Mouse (Mus musculus): ENCODE measurements around the gene Ammecr1.

Ammecr1 gene

DNA sequence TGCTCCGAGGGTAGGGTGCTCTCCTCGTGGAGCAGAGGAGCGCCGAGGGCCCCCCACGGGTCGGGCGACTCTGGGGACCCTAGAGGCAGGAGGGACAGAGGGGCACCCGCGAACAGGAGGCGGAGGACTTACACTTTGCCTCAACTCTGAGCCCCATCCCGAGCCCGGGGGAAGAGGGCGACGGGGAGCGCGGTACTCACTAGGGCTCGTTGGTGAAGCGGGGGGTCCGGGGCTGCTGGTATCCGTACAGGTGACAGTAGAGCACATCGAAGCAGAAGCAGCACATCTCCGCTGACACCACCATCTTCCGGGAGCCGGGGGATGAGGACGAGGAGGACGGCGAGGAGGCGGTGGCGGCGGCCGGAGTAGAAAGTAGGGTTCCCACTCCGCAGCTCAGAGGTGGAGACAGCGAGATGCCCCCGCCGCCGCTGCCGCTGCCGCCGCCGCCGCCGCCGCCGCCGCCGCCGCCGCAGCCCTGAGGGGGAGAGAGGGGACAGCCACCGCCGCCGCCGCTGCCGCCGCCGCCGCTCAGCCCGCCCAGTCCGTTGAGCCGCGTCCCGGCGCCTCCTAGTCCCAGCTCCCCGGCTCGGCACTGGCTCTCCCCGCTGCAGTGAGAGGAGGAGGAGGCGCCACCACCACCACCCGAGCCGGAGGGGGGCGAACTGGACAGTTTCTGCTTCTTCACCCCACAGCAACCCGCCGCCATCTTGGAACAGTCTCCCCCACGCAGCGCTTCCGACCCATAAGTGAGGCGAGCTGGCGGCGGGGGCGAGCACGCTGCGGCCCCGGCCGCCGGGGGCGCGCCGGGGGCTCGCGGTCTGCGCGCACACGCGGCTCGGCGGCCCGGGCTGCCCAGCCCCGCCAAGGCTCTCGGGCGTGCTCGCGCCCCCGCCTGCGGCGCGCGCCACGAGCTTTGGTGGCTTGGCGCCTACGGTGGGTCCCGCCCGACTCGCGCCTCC lies at the start of gene Ammecr1:
TSS of gene Ammecr1 (minus strand) at position 721 of the 959 bp plus-strand sequence.
- ATAC-seq (ENCODE audit: insufficient number of reproducible peaks, low FRiP score, low TSS enrichment) = peak; percentile 96

GRCm38 (mm10) chrX:143014118-143014517 lies 47.6 kb upstream of the Ammecr1 start:
- ATAC-seq (ENCODE audit: insufficient number of reproducible peaks, low FRiP score, low TSS enrichment) = no peak

- no peak for ATAC-seq (ENCODE audit: insufficient number of reproducible peaks, low FRiP score, low TSS enrichment)
Measured at GRCm38 (mm10) chrX:143012334-143012733, 45.8 kb upstream of the Ammecr1 start.

GRCm38 (mm10) chrX:143011865-143012264 lies 45.3 kb upstream of the Ammecr1 start:
- no peak for ATAC-seq (ENCODE audit: insufficient number of reproducible peaks, low FRiP score, low TSS enrichment)

DNA sequence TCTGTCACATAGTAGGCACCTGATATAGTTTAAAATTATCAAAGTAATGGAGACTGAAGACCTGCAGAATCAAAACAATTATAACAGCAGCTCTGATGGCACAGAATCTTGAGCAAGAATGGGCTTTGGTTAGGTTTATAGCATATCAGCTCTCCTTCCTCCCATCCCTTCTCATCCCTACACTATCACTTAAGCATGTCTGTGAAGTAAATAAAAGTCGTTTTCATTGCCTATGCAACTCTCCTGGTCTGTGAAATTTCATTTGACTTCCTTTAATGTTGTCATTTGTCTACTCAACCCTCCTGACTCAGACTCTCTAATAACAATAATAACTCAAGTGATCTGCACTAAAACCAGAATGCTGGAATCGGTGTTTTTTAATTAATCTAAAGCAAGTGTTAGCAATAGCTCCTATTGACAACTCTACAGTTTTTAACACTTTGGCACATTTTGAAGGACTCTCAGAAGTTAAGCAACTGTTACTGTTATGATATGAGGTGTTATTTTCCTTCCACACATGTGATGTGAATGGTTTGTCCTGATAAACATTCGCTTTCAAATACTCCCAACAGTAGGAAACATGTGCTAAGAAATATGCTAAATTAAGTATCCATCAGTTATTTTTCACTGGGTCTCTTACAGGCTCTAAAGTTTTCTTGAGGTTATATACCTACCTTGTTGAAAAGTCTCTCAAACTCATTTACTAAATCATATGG lies 37.8 kb upstream of the Ammecr1 start:
- no peak for ATAC-seq (ENCODE audit: insufficient number of reproducible peaks, low FRiP score, low TSS enrichment)

DNA sequence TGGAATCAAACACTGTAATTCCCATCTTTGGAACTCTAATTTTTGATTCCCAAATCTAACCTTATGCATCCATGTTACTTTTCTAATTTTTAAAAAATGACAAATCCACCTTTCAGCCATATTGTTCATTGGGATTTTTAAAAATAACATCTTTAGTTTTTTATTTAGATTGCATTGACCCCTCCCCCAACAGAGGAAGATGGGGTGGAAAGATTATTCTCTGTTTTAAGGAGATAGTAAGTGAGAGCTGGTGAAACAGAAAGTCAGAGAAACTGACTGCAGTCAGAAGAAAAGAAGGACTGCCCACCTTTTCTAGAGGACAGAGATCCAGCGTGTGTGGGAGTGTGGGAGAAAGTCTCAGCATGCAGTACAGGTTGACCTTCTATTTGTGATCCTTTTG lies 30.7 kb upstream of the Ammecr1 start:
- ATAC-seq (ENCODE audit: insufficient number of reproducible peaks, low FRiP score, low TSS enrichment) = no peak

- ATAC-seq (ENCODE audit: insufficient number of reproducible peaks, low FRiP score, low TSS enrichment) = no peak
Measured at GRCm38 (mm10) chrX:142994514-142994913, 28.0 kb upstream of the Ammecr1 start.

DNA sequence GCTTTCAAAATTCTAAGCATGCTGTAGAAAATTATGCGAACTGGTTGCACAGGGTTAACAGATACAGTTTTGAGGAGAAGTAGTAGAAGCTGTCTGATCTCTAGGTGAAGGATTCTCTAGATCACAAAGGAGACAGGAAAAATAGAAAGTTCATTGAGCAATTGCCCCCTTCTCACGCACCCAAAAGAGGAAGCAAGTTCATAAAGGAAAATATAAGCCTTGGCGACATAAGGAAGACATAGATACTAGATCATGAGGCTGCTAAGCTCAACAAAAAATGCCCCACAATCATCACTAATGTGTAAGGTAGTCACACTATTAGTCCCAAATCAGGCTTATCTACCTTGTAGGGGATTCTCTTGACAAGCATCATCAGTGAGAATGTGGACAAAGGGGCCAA lies 17.6 kb upstream of the Ammecr1 start:
- ATAC-seq (ENCODE audit: insufficient number of reproducible peaks, low FRiP score, low TSS enrichment) = no peak

GRCm38 (mm10) chrX:142983638-142984037 lies 17.1 kb upstream of the Ammecr1 start:
- no peak for ATAC-seq (ENCODE audit: insufficient number of reproducible peaks, low FRiP score, low TSS enrichment)

DNA sequence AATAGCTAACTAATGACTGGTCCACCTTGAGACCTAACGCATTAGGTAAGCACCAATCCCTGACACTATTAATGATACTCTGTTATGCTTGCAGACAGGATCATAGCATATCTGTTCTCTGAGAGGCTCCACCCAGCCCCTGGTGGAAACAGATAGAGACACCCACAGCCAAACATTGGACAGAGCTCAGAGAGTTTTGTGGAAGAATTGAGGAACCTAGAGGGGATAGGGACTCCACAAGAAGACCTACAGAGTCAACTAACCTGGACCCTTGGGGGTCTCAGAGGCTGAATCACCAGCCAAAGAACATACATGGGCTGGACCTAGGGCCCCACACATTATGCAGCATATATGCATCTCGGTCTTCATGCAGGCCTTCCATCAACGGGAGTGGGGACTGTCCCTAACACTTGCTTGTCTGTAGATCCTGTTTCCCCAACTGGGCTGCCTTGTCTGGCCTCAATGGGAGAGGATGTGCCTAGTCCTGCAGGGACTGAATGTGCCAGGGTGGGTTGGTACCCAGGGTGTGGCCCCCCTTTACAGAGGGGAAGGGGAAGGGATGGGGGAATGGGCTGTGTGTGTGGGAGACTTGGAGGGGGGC lies 15.1 kb upstream of the Ammecr1 start:
- no peak for ATAC-seq (ENCODE audit: insufficient number of reproducible peaks, low FRiP score, low TSS enrichment)

DNA sequence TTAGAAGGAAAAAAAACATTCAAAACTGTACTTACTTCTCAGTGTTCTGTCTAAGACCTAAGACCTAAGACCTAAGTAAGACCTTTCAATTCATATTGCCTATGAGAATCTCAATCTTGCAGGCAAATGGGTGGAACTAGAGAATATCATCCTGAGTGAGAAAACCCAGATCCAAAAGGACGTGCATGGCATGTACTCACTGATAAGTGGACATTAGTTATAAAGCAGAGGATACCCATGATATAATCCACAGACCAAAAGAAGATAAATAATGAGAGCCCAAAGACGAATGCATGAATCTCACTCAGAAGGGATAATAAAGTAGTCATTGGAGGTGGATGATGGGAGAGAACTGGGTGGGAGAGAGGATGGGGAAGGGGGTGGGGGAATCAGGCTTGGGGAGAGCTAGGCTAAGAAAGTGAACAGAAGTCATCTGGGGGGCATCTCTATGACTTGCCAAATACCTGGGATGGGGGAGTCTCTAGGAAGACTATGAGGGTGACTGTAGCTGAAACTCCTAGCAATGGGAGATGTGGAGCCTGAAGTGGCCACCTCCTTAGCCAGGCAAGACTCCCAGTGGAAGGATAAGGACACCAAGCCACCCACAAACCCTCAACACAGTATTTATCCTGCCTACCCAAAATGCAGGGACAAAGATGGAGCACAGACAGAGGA lies 14.5 kb upstream of the Ammecr1 start:
- no peak for ATAC-seq (ENCODE audit: insufficient number of reproducible peaks, low FRiP score, low TSS enrichment)

- ATAC-seq (ENCODE audit: insufficient number of reproducible peaks, low FRiP score, low TSS enrichment) = no peak
Measured at GRCm38 (mm10) chrX:142979224-142979623, 12.7 kb upstream of the Ammecr1 start.

DNA sequence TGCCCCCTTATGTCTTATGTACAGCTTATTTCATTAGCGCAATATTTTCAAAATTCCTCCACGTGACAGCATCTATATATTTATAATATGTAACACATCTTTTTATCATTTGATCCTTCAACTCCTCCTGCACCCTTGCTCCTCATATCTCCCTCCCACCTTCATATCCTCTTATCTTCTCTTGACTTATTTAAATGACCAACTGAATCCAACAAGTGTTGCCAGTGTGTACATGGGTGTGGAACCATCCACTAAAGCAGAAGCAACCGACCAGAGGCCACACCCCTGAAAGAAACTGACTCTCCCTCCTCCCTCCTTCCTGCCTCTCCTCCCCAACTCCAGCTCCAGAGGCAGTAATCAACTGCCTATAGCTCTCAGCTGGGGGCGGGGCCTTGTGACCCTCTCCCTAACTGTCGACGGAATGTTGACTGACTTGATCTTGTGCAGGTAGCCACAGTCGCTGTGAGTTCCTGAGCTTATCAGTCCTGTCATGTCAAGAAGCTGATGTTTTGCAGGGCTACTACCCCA lies 6.0 kb upstream of the Ammecr1 start:
- ATAC-seq (ENCODE audit: insufficient number of reproducible peaks, low FRiP score, low TSS enrichment) = no peak

DNA sequence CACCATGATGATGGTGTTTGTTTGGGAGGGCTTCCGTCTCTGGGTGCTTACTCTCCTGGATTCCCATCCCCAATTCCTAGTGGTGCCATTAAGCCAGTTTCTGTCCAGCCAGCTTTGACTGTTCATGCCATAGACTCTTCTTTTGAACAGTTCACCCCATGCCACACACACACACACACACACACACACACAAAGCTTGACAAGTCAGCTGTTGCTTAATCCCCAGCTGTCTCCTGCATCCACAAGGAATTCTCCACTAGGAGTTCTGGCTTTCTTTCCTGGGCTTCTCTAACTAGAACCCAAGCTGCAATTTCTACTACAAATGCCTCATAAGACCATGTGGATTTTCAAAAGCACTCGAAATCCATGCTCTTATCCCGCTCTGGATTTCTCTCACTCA lies 5.2 kb upstream of the Ammecr1 start:
- no peak for ATAC-seq (ENCODE audit: insufficient number of reproducible peaks, low FRiP score, low TSS enrichment)

DNA sequence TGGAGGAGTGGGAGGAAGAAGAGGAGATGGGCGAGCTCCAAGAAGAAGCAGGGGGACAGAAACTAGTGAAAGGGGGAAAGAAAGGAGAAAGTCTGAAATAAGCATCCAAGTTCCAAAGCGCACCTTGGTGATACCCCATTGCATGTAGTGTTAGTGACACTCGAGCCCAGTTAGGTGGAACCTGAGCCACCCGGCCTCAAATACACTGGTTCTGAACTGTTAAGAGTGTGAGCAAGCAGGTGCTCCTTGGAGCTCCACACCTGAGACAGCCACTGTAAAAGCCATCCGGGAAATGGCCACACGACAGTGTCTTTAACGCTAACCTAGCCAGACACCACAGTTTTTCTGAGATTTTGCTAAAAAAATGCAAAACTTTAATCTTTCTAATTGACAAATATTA lies 539 bp upstream of the Ammecr1 start:
- ATAC-seq (ENCODE audit: insufficient number of reproducible peaks, low FRiP score, low TSS enrichment) = no peak

DNA sequence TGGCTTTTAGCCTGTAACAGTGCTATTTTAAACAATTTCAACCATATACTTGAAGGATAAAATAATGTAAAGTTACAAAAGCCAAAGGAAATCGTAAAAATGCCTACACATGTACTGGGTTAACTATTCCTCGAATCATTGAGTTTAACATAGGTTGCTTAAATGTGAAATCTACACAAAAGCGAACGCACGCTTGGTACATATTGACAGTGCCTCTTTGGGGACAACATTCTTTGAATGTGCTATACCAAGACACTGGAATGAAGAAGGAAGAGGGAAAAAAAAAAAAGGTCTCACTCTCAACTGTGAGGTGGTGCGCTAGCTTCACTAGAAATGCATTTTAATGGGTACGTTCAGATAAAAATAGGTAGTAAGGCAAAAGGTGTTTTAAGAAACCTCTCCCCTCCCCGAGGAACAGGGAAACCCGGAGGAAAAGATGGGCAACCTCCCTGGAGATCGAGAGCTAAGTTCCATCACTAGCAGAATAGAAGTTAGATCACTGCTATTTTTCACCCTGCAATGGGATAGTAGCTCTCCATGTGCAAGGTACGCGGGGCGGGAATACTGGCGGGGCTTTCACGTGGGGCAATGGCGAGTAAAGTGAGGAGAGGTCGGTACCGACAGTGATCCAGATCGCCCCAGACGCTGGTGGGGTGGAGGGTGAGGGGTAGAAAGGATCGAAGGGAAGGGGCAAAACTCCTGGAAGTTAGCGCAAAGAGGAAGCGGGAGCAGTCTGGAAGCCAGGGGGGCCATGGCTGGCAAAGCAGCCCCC lies 1.1 kb downstream of the Ammecr1 start:
- no peak for ATAC-seq (ENCODE audit: insufficient number of reproducible peaks, low FRiP score, low TSS enrichment)

DNA sequence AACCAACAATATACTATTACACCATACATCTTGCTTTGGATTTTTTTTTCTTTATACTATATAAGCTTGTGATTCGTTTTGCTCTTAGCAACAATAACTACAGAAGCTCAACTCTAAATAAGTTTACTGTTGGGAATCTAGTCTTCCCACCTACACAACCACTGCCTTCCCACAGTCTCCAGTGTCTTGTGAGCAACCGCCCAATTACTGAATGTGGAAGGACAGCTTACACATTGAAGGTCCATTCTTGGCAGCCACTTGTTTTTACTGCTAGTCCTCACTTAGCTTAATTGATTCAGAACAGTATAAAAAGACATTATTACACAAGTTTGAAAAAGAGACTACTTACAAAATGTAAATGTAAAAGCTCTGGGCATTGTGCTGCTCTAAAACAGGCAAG lies 6.1 kb downstream of the Ammecr1 start:
- no peak for ATAC-seq (ENCODE audit: insufficient number of reproducible peaks, low FRiP score, low TSS enrichment)

GRCm38 (mm10) chrX:142959674-142960307 lies 6.7 kb downstream of the Ammecr1 start:
- ATAC-seq (ENCODE audit: insufficient number of reproducible peaks, low FRiP score, low TSS enrichment) = no peak

DNA sequence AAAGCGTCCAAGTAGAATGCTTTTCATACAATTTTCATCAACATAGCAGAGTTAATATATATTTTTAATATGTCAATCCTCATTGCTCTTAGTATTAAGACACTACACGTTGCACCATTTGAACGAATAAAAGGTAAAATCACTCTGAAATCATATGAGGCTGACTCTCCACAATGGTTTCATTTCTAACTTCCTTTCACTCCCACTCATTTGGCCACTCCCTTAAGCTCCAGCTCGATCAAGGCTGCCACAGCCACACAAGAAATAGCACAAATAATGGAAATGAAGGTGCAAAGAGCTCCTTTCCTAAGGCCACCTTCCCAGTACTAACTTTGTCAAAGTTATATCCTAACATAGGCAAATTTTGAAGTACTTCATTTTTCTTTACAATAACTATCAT lies 38.1 kb downstream of the Ammecr1 start:
- ATAC-seq (ENCODE audit: insufficient number of reproducible peaks, low FRiP score, low TSS enrichment) = no peak

All from cerebellum, adult (tissue).